In genomic region chr6:71631196-71631595, GRCm38 (mm10) we compare ENCODE assay signal across 8 mouse cellular contexts. TPM values are rescaled to one million over a fixed set of nuclear protein-coding genes. Genes with fewer than 3 reads are reported as not detected.
DNase-seq lines count a peak whose midpoint lies in the region; ATAC-seq lines count a peak whose summit lies in the region.

No protein-coding gene starts in this region.

- H3K27ac ChIP-seq in heart, embryonic 11.5 days (ENCODE audit: low read depth, low read length), result no peak overlapping the region
- H3K27ac ChIP-seq in hindbrain, embryonic 11.5 days (ENCODE audit: low read depth, low read length), result no peak overlapping the region
- no peak overlapping the region for H3K27ac ChIP-seq in midbrain, embryonic 11.5 days (ENCODE audit: low read depth, low read length)

- peaks cover 10% of the 10 kb centered on the region for H3K4me1 ChIP-seq in heart, embryonic 11.5 days (ENCODE audit: control insufficient read depth, insufficient read depth, low read length)
- peaks cover 4% of the 10 kb centered on the region; the same call in 1 of the 2 replicates for H3K4me1 ChIP-seq in hindbrain, embryonic 11.5 days (replicated peaks; ENCODE audit: control insufficient read depth, insufficient read depth, low read length)
- H3K4me1 ChIP-seq in midbrain, embryonic 11.5 days (ENCODE audit: control insufficient read depth, insufficient read depth, low read length), result peaks cover 20% of the 10 kb centered on the region

- no peak for DNase-seq in heart, adult 18-20 months
- peak; percentile 46 for DNase-seq in NIH3T3 (ENCODE audit: low read depth)
- DNase-seq in hindbrain, embryonic 11.5 days (ENCODE audit: low spot score), result no peak
- no peak for DNase-seq in midbrain, embryonic 11.5 days (ENCODE audit: low spot score, missing footprints)
- no peak for DNase-seq in kidney, postnatal 14 days
- no peak for DNase-seq in ovary, postnatal 36 days (ENCODE audit: low spot score)

- H3K9me3 ChIP-seq in heart, embryonic 11.5 days (replicated peaks; ENCODE audit: control insufficient read depth, low read length), result no peaks in the 10 kb centered on the region
- H3K9me3 ChIP-seq in hindbrain, embryonic 11.5 days (ENCODE audit: control insufficient read depth, low read length), result no peaks in the 10 kb centered on the region
- H3K9me3 ChIP-seq in midbrain, embryonic 11.5 days (ENCODE audit: control insufficient read depth, low read length), result no peaks in the 10 kb centered on the region

- WGBS in heart, embryonic 11.5 days (ENCODE audit: insufficient replicate concordance), result 5% methylated on average over 2 of the region's 2 CpGs
- 16% methylated on average over 2 of the region's 2 CpGs for WGBS in hindbrain, embryonic 11.5 days
- WGBS in midbrain, embryonic 11.5 days, result 29% methylated on average over 2 of the region's 2 CpGs

- H3K9ac ChIP-seq in heart, embryonic 11.5 days (ENCODE audit: low read depth, low read length), result peak overlapping the region; percentile 82; the same call in 1 of the 2 replicates
- H3K9ac ChIP-seq in hindbrain, embryonic 11.5 days (ENCODE audit: low read depth, low read length), result no peak overlapping the region
- no peak overlapping the region; the same call in 1 of the 2 replicates for H3K9ac ChIP-seq in midbrain, embryonic 11.5 days (ENCODE audit: low read length)

- peak overlapping the region; percentile 90 for H3K4me2 ChIP-seq in heart, embryonic 11.5 days
- H3K4me2 ChIP-seq in hindbrain, embryonic 11.5 days (replicated peaks; ENCODE audit: low read depth, low read length), result peak overlapping the region; percentile 51
- peak overlapping the region; percentile 79 for H3K4me2 ChIP-seq in midbrain, embryonic 11.5 days

- H3K27me3 ChIP-seq in heart, embryonic 11.5 days (ENCODE audit: control insufficient read depth, insufficient read depth, low read length), result no peaks in the 10 kb centered on the region
- no peaks in the 10 kb centered on the region for H3K27me3 ChIP-seq in hindbrain, embryonic 11.5 days (ENCODE audit: control insufficient read depth, insufficient read depth, low read length)
- no peaks in the 10 kb centered on the region for H3K27me3 ChIP-seq in midbrain, embryonic 11.5 days (ENCODE audit: control insufficient read depth, insufficient read depth, low read length)

- peaks cover 9% of the 10 kb centered on the region; the same call in 1 of the 2 replicates for H3K36me3 ChIP-seq in heart, embryonic 11.5 days (ENCODE audit: control insufficient read depth, insufficient read depth, low read length)
- H3K36me3 ChIP-seq in hindbrain, embryonic 11.5 days (ENCODE audit: control insufficient read depth, insufficient read depth, low read length), result peaks cover 10% of the 10 kb centered on the region
- H3K36me3 ChIP-seq in midbrain, embryonic 11.5 days (ENCODE audit: control insufficient read depth, insufficient read depth, low read length), result peaks cover 9% of the 10 kb centered on the region; the same call in 1 of the 2 replicates

- peak overlapping the region; percentile 82 for H3K4me3 ChIP-seq in heart, embryonic 11.5 days (ENCODE audit: low read depth, low read length)
- peak overlapping the region; percentile 69 for H3K4me3 ChIP-seq in hindbrain, embryonic 11.5 days (ENCODE audit: low read depth, low read length)
- peak overlapping the region; percentile 87 for H3K4me3 ChIP-seq in midbrain, embryonic 11.5 days (ENCODE audit: low read depth, low read length)

- no peak for ATAC-seq in heart, embryonic 11.5 days (replicated peaks; ENCODE audit: insufficient number of reproducible peaks, low FRiP score, low TSS enrichment)
- ATAC-seq in hindbrain, embryonic 11.5 days (ENCODE audit: low FRiP score), result no peak
- no peak for ATAC-seq in midbrain, embryonic 11.5 days (ENCODE audit: low FRiP score)
- ATAC-seq in monocyte, adult 5-6 weeks (replicated peaks; ENCODE audit: insufficient number of reproducible peaks, low FRiP score, low TSS enrichment, poor library complexity, severe bottlenecking), result no peak

RNA-seq across cellular contexts. Expression of gene Kdm3a, which starts 1.6 kb away (rescaled TPM):
- polyA plus RNA-seq in heart, embryonic 11.5 days (2014; fragmentation: Nextera tagmentation; extraction: Ambion mirVana), result 32.4 and 35.1 TPM in 2 replicates
- 10 to 100 TPM; 17.4 to 21.0 TPM for total RNA-seq in heart, adult 18-20 months (2021)
- polyA plus RNA-seq in hindbrain, embryonic 11.5 days (2014; fragmentation: Nextera tagmentation; extraction: Ambion mirVana), result 69.5 and 69.8 TPM in 2 replicates
- 59.1 and 69.2 TPM in 2 replicates for polyA plus RNA-seq in midbrain, embryonic 11.5 days (2014; fragmentation: Nextera tagmentation; extraction: Ambion mirVana)
- total RNA-seq in monocyte, adult 5-6 weeks (2017), result 77.8 to 102 TPM (median 93.9 TPM) in 3 replicates
